Mouse (Mus musculus): Measurements from ENCODE around the gene Cul1. TPM values are rescaled to one million over a fixed set of nuclear protein-coding genes. Genes with fewer than 3 reads are reported as not detected.

Cul1 gene
- polyA plus RNA-seq, 1 experiment from 2014 or later, result 187 TPM

GRCm38 (mm10) chr6:47453522-47454130, 428 bp downstream of the Cul1 start:
- Histone ChIP-seq H3K27me3 (replicated peaks; ENCODE audit: low read depth, poor library complexity, severe bottlenecking) (no peaks in the 10 kb centered on the region), H3K4me1 (peaks cover 20% of the 10 kb centered on the region), H3K36me3 (replicated peaks) (peaks cover 9% of the 10 kb centered on the region; the same call in 1 of the 2 replicates), H3K4me3 (peak overlapping the region; percentile 74), H3K27ac (replicated peaks) (peak overlapping the region; percentile 98), H3K9me3 (no peaks in the 10 kb centered on the region)
- under 1% methylated on average over 42 of the region's 42 CpGs for WGBS
- DNase-seq (ENCODE audit: low spot score), result peak; percentile 87

- Histone ChIP-seq H3K4me1 (peaks cover 20% of the 10 kb centered on the region), H3K27ac (replicated peaks) (peak overlapping the region; percentile 98), H3K9me3 (no peaks in the 10 kb centered on the region), H3K4me3 (peak overlapping the region; percentile 74), H3K27me3 (replicated peaks; ENCODE audit: low read depth, poor library complexity, severe bottlenecking) (no peaks in the 10 kb centered on the region), H3K36me3 (replicated peaks) (peaks cover 9% of the 10 kb centered on the region; the same call in 1 of the 2 replicates)
- under 1% methylated on average over 65 of the region's 72 CpGs for WGBS
- peak; percentile 85 for DNase-seq (ENCODE audit: low spot score)
Observed at GRCm38 (mm10) chr6:47454131-47454574, 955 bp downstream of the Cul1 start.

- peak; percentile 86 for DNase-seq (ENCODE audit: low spot score)
- H3K9me3 ChIP-seq, result no peaks in the 10 kb centered on the region
- peaks cover 20% of the 10 kb centered on the region for H3K4me1 ChIP-seq
- H3K36me3 ChIP-seq (replicated peaks), result peaks cover 9% of the 10 kb centered on the region; the same call in 1 of the 2 replicates
- peak overlapping the region; percentile 74 for H3K4me3 ChIP-seq
- H3K27ac ChIP-seq (replicated peaks), result peak overlapping the region; percentile 98
- WGBS, result under 1% methylated on average over 79 of the region's 79 CpGs
- no peaks in the 10 kb centered on the region for H3K27me3 ChIP-seq (replicated peaks; ENCODE audit: low read depth, poor library complexity, severe bottlenecking)
Observed at GRCm38 (mm10) chr6:47454575-47455571, 1.7 kb downstream of the Cul1 start.

GRCm38 (mm10) chr6:47455843-47456242, 2.6 kb downstream of the Cul1 start:
- WGBS, result 83% methylated on average over 1 of the region's 1 CpGs
- H3K36me3 ChIP-seq (replicated peaks), result peaks cover 10% of the 10 kb centered on the region; the same call in 1 of the 2 replicates
- H3K27me3 ChIP-seq (replicated peaks; ENCODE audit: low read depth, poor library complexity, severe bottlenecking), result no peaks in the 10 kb centered on the region
- peaks cover 20% of the 10 kb centered on the region for H3K4me1 ChIP-seq
- no peak for DNase-seq (ENCODE audit: low spot score)
- H3K4me3 ChIP-seq, result peak overlapping the region; percentile 74
- no peaks in the 10 kb centered on the region for H3K9me3 ChIP-seq
- peak overlapping the region; percentile 98 for H3K27ac ChIP-seq (replicated peaks)

- H3K4me1 ChIP-seq, result peaks cover 20% of the 10 kb centered on the region
- 91% methylated on average over 2 of the region's 2 CpGs for WGBS
- no peak overlapping the region for H3K4me3 ChIP-seq
- H3K27ac ChIP-seq (replicated peaks), result no peak overlapping the region
- H3K27me3 ChIP-seq (replicated peaks; ENCODE audit: low read depth, poor library complexity, severe bottlenecking), result no peaks in the 10 kb centered on the region
- H3K9me3 ChIP-seq, result no peaks in the 10 kb centered on the region
- H3K36me3 ChIP-seq (replicated peaks), result peaks cover 17% of the 10 kb centered on the region; the same call in 1 of the 2 replicates
- no peak for DNase-seq (ENCODE audit: low spot score)
Observed at GRCm38 (mm10) chr6:47456853-47457252, 3.7 kb downstream of the Cul1 start.

GRCm38 (mm10) chr6:47465400-47465799, 12.2 kb downstream of the Cul1 start:
- Histone ChIP-seq H3K36me3 (replicated peaks) (peaks cover 30% of the 10 kb centered on the region), H3K4me3 (no peak overlapping the region), H3K27me3 (replicated peaks; ENCODE audit: low read depth, poor library complexity, severe bottlenecking) (no peaks in the 10 kb centered on the region), H3K9me3 (peaks cover 7% of the 10 kb centered on the region; the same call in 1 of the 2 replicates), H3K4me1 (no peaks in the 10 kb centered on the region), H3K27ac (replicated peaks) (no peak overlapping the region)
- DNase-seq (ENCODE audit: low spot score), result no peak
- WGBS, result 74% methylated on average over 2 of the region's 2 CpGs

GRCm38 (mm10) chr6:47466488-47466887, 13.3 kb downstream of the Cul1 start:
- H3K27ac ChIP-seq (replicated peaks), result no peak overlapping the region

GRCm38 (mm10) chr6:47467058-47467457, 13.9 kb downstream of the Cul1 start:
- H3K27ac ChIP-seq (replicated peaks), result no peak overlapping the region
- peaks cover 25% of the 10 kb centered on the region for H3K36me3 ChIP-seq (replicated peaks)
- DNase-seq (ENCODE audit: low spot score), result no peak
- no peaks in the 10 kb centered on the region for H3K4me1 ChIP-seq
- H3K27me3 ChIP-seq (replicated peaks; ENCODE audit: low read depth, poor library complexity, severe bottlenecking), result no peaks in the 10 kb centered on the region
- peaks cover 7% of the 10 kb centered on the region; the same call in 1 of the 2 replicates for H3K9me3 ChIP-seq
- H3K4me3 ChIP-seq, result no peak overlapping the region

More at GRCm38 (mm10) chr6:47466488-47466887, 13.3 kb downstream of the Cul1 start:
- peaks cover 23% of the 10 kb centered on the region for H3K36me3 ChIP-seq (replicated peaks)
- H3K4me1 ChIP-seq, result no peaks in the 10 kb centered on the region
- no peak overlapping the region for H3K4me3 ChIP-seq
- H3K27me3 ChIP-seq (replicated peaks; ENCODE audit: low read depth, poor library complexity, severe bottlenecking), result no peaks in the 10 kb centered on the region
- no peak for DNase-seq (ENCODE audit: low spot score)
- WGBS, result 98% methylated on average over 2 of the region's 2 CpGs
- H3K9me3 ChIP-seq, result peaks cover 7% of the 10 kb centered on the region; the same call in 1 of the 2 replicates

GRCm38 (mm10) chr6:47469760-47470159, 16.6 kb downstream of the Cul1 start:
- Histone ChIP-seq H3K4me3 (no peak overlapping the region), H3K9me3 (peaks cover 12% of the 10 kb centered on the region; the same call in 1 of the 2 replicates), H3K36me3 (replicated peaks) (peaks cover 51% of the 10 kb centered on the region), H3K4me1 (no peaks in the 10 kb centered on the region), H3K27ac (replicated peaks) (no peak overlapping the region), H3K27me3 (replicated peaks; ENCODE audit: low read depth, poor library complexity, severe bottlenecking) (no peaks in the 10 kb centered on the region)
- DNase-seq (ENCODE audit: low spot score), result no peak

- Histone ChIP-seq H3K27me3 (replicated peaks; ENCODE audit: low read depth, poor library complexity, severe bottlenecking) (no peaks in the 10 kb centered on the region), H3K9me3 (peaks cover 13% of the 10 kb centered on the region; the same call in 1 of the 2 replicates), H3K4me3 (no peak overlapping the region), H3K4me1 (no peaks in the 10 kb centered on the region), H3K36me3 (replicated peaks) (peaks cover 51% of the 10 kb centered on the region), H3K27ac (replicated peaks) (no peak overlapping the region)
- DNase-seq (ENCODE audit: low spot score), result no peak
Observed at GRCm38 (mm10) chr6:47472444-47472843, 19.2 kb downstream of the Cul1 start.

GRCm38 (mm10) chr6:47482027-47482426, 28.8 kb downstream of the Cul1 start:
- no peak for DNase-seq (ENCODE audit: low spot score)
- WGBS, result 95% methylated on average over 1 of the region's 1 CpGs

GRCm38 (mm10) chr6:47494562-47494961, 41.4 kb downstream of the Cul1 start:
- 94% methylated on average over 4 of the region's 4 CpGs for WGBS
- Histone ChIP-seq H3K4me1 (peaks cover 4% of the 10 kb centered on the region; the same call in 1 of the 2 replicates), H3K4me3 (no peak overlapping the region), H3K27me3 (replicated peaks; ENCODE audit: low read depth, poor library complexity, severe bottlenecking) (no peaks in the 10 kb centered on the region), H3K9me3 (no peaks in the 10 kb centered on the region), H3K27ac (replicated peaks) (no peak overlapping the region), H3K36me3 (replicated peaks) (peaks cover 16% of the 10 kb centered on the region)
- DNase-seq (ENCODE audit: low spot score), result no peak

More at GRCm38 (mm10) chr6:47482027-47482426, 28.8 kb downstream of the Cul1 start:
- Histone ChIP-seq H3K4me3 (no peak overlapping the region), H3K4me1 (no peaks in the 10 kb centered on the region), H3K27me3 (replicated peaks; ENCODE audit: low read depth, poor library complexity, severe bottlenecking) (no peaks in the 10 kb centered on the region), H3K9me3 (peaks cover 2% of the 10 kb centered on the region; the same call in 1 of the 2 replicates), H3K27ac (replicated peaks) (no peak overlapping the region), H3K36me3 (replicated peaks) (peaks cover 24% of the 10 kb centered on the region)

All from embryonic facial prominence, embryonic 10.5 days (tissue).